Mouse (Mus musculus) midbrain, embryonic 16.5 days (tissue): ENCODE data around the gene Glg1. TPM values are rescaled to one million over a fixed set of nuclear protein-coding genes. Genes with fewer than 3 reads are reported as not detected.
"Not testable (repeated sequence)": the region's sequence is repeated elsewhere in the genome, so short reads cannot be mapped to it uniquely, and the experiment has no call there.

Source experiments
- ATAC-seq: fragments of 200-750 bp; cut with Nextera tagmentation; 2 replicates; pipeline ENCODE4 v1.8.0; 2017; ENCODE audit warnings: moderate TSS enrichment
- H3K27ac ChIP-seq: fragments of 300-500 bp; sonication (generic); 2 replicates; pipeline ENCODE4 v1.5.1; 2014; ENCODE audit warnings: mild to moderate bottlenecking, low read length, mixed read lengths
- H3K27me3 ChIP-seq: fragments of 300-500 bp; sonication (generic); 2 replicates; pipeline ENCODE4 v1.6.1; 2014; ENCODE audit warnings: low read depth, low read length, mixed read lengths; ENCODE audit not compliant: control insufficient read depth, insufficient read depth
- H3K36me3 ChIP-seq: fragments of 300-500 bp; sonication (generic); 2 replicates; pipeline ENCODE4 v1.6.1; 2014; ENCODE audit warnings: mild to moderate bottlenecking, low read length, moderate library complexity, mixed read lengths; ENCODE audit not compliant: control insufficient read depth, insufficient read depth
- H3K4me1 ChIP-seq: fragments of 300-500 bp; sonication (generic); 2 replicates; pipeline ENCODE4 v1.6.1; 2014; ENCODE audit warnings: mild to moderate bottlenecking, low read length, mixed read lengths; ENCODE audit not compliant: control insufficient read depth, insufficient read depth
- H3K4me2 ChIP-seq: fragments of 300-500 bp; sonication (generic); 2 replicates; pipeline ENCODE4 v1.6.1; 2014; ENCODE audit warnings: mild to moderate bottlenecking, low read length, mixed read lengths
- H3K4me3 ChIP-seq: fragments of 300-500 bp; sonication (generic); 2 replicates; pipeline ENCODE4 v1.5.1; 2014; ENCODE audit warnings: low read depth, mild to moderate bottlenecking, low read length, moderate library complexity, mixed read lengths
- H3K9ac ChIP-seq: fragments of 300-500 bp; sonication (generic); 2 replicates; pipeline ENCODE4 v1.6.1; 2014; ENCODE audit warnings: low read depth, low read length, mixed read lengths
- H3K9me3 ChIP-seq: fragments of 300-500 bp; sonication (generic); replicated peaks from 2 replicates; pipeline ENCODE4 v1.6.1; 2014; ENCODE audit warnings: mild to moderate bottlenecking, low read length, mixed read lengths; ENCODE audit not compliant: control insufficient read depth, poor library complexity, severe bottlenecking
- WGBS: fragments of 180-500 bp; shearing (Covaris S2); extraction: QIAGEN DNeasy Blood & Tissue Kit; methylation state at CpG from one replicate; pipeline ENCODE4 v1.1.7; 2014; 5-methylcytosine and 5-hydroxymethylcytosine counted together
- polyA plus RNA-seq: library from polyadenylated mRNA; unstranded; fragments of >200 nt; fragmentation: Nextera tagmentation; extraction: Ambion mirVana; gene quantifications from 2 replicates; pipeline ENCODE4 v1.2.1, GENCODE M21; 2015

Glg1 gene
- polyA plus RNA-seq, 1 experiment from 2014 or later, result 59.7 TPM

DNA sequence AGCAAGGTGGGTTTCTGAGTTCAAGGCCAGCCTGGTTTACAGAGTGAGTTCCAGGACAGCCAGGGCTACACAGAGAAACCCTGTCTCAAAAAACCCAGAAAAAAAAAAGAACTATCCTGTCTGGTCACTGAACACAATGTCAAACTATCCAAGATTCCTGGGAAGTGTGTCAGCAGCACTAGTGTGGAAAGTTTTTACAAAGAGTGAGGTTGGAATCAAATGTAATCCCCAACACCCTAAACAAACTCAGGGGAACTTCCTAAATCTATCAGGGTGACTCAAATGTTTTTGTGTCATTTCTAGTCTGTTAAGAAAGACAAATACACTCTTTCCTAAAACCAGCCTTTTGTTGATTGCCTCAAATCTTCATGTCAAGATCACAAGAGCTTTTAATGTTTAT lies 62.8 kb downstream of the Glg1 start:
- Histone ChIP-seq H3K4me3 (no peak overlapping the region), H3K9ac (no peak overlapping the region), H3K27me3 (no peaks in the 10 kb centered on the region), H3K36me3 (peaks cover 19% of the 10 kb centered on the region), H3K4me2 (no peak overlapping the region), H3K4me1 (no peaks in the 10 kb centered on the region), H3K9me3 (no peaks in the 10 kb centered on the region), H3K27ac (no peak overlapping the region)
- ATAC-seq, result no peak

DNA sequence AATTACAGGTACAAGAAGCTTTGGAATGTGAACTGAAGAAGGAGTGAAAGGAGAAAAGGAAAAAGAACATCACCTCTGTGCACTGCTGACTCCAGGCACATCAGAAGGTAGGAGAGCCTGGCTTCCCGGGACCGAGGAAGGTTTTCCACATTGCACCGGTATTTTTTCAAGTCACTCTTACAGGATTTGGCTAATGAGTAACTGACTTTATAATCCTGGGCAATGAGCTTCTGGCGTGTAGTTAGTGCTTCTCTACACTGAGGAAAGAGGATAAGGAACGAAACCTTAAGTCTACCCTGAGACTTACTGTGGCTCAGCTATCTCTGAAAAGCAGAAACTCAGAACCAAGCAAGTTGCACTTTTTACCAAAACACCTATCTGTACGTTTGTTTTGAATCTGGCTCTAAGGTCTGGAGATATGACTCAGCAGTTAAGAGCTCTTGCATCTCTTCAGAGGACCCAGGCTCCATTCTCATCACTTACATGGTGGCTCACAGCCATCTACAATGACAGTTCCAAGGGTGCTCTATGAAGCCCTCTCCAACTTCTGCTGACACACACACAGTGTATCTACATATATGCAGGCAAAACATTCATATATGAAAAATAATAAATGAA lies 70.3 kb downstream of the Glg1 start:
- ATAC-seq, result no peak
- Histone ChIP-seq H3K27ac (no peak overlapping the region), H3K36me3 (peaks cover 17% of the 10 kb centered on the region), H3K9ac (no peak overlapping the region), H3K9me3 (no peaks in the 10 kb centered on the region), H3K4me1 (no peaks in the 10 kb centered on the region), H3K4me2 (no peak overlapping the region), H3K4me3 (no peak overlapping the region), H3K27me3 (no peaks in the 10 kb centered on the region)
- 94% methylated on average over 6 of the region's 6 CpGs for WGBS

DNA sequence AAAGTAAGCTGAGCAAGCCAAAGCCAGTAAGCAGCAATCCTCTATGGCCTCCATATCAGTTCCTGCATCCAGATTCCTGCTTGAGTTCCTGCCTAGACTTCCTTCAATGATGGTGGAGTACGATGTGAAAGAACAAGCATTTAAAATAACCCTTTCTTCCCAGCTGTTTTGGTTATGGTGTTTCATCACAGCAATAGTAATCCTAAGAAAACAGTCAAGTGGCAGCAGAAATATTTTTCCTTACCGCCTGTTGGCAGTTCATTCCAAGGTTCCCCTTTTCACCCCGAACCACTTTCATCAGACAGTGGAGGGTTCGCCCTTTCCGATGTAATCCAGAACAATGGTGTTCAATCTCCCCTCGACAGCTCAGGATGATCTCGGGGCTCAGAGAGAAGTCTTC lies 71.5 kb downstream of the Glg1 start:
- Histone ChIP-seq H3K4me1 (no peaks in the 10 kb centered on the region), H3K4me2 (no peak overlapping the region), H3K9me3 (no peaks in the 10 kb centered on the region), H3K9ac (no peak overlapping the region), H3K27ac (no peak overlapping the region), H3K4me3 (no peak overlapping the region), H3K27me3 (no peaks in the 10 kb centered on the region), H3K36me3 (peaks cover 21% of the 10 kb centered on the region)
- ATAC-seq, result no peak
- 96% methylated on average over 7 of the region's 7 CpGs for WGBS

DNA sequence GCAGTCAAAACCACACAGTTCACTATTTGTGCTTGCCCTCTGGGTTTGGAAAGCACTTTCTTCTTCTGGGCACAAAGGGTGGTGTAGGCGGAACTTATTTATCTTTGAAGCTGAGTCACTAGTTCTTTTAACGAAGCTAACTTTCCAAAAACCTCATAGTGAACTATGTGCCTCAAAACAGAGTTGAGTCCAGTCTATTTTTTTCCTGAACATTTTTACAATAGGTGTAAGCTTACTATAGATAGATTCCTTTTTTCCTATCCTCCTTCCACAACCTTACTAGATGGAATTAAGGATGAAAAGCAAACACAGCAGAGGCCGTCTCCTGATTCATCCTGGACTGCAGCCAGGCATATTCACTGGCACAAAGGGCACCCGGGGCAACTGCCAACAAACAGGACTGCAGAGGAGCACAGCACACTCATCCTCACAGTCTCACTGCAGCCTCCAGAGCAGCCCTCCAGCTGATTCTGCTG lies 73.5 kb downstream of the Glg1 start:
- H3K9me3 ChIP-seq, result no peaks in the 10 kb centered on the region
- H3K36me3 ChIP-seq, result peaks cover 32% of the 10 kb centered on the region
- WGBS, result 63% methylated on average over 4 of the region's 4 CpGs
- H3K9ac ChIP-seq, result no peak overlapping the region
- no peaks in the 10 kb centered on the region for H3K27me3 ChIP-seq
- no peak overlapping the region for H3K4me2 ChIP-seq
- H3K4me3 ChIP-seq, result no peak overlapping the region
- H3K27ac ChIP-seq, result no peak overlapping the region
- no peak for ATAC-seq
- no peaks in the 10 kb centered on the region for H3K4me1 ChIP-seq

DNA sequence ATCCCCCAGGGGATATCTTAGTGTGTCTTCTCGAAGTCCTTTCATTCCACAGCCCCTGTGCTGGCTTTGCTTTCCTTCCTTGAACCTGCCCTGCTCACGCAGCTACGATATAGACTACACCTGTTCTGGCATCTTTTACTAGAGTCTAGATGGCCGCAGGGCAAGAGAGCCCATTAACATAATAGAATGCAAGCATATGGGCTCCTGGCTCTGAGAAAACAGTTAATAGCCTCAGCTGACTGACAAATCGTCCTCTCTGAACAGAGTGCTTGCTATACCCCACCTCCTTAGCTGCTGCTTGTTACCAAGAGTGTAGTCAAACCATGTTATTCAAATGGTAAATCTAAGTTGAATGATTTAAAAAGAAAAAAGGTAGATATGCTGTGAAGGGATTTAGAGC lies 87.4 kb downstream of the Glg1 start:
- peaks cover 52% of the 10 kb centered on the region for H3K36me3 ChIP-seq
- H3K9me3 ChIP-seq, result no peaks in the 10 kb centered on the region
- H3K27me3 ChIP-seq, result no peaks in the 10 kb centered on the region
- no peak overlapping the region for H3K4me3 ChIP-seq
- H3K9ac ChIP-seq, result no peak overlapping the region
- WGBS, result 80% methylated on average over 5 of the region's 5 CpGs
- no peak for ATAC-seq
- no peak overlapping the region for H3K27ac ChIP-seq
- H3K4me1 ChIP-seq, result no peaks in the 10 kb centered on the region
- no peak overlapping the region for H3K4me2 ChIP-seq

DNA sequence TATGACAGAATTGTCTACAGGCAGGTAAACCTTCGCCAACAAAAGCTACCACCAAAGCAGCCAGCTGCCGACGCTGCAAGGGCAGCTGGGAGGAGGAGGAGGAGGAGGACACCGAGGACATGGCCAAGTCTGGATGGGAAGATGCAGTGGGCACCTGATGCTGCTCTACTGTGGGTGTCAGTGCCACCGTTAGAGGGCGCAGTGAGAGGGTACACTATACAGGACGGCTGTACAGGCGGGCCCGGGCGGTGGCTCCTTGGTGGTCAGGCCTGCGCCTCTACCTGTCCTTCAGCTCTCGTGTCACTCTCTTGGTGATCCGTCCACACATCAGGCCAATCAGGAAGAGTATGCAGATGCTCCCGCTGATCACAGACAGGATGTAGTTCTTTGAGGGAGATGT lies 101.4 kb downstream of the Glg1 start:
- H3K9ac ChIP-seq, result no peak overlapping the region
- H3K9me3 ChIP-seq, result no peaks in the 10 kb centered on the region
- H3K27me3 ChIP-seq, result no peaks in the 10 kb centered on the region
- no peaks in the 10 kb centered on the region for H3K4me1 ChIP-seq
- H3K4me3 ChIP-seq, result no peak overlapping the region
- H3K36me3 ChIP-seq, result peaks cover 62% of the 10 kb centered on the region
- no peak overlapping the region for H3K4me2 ChIP-seq
- no peak for ATAC-seq
- no peak overlapping the region for H3K27ac ChIP-seq
- 53% methylated on average over 14 of the region's 14 CpGs for WGBS

DNA sequence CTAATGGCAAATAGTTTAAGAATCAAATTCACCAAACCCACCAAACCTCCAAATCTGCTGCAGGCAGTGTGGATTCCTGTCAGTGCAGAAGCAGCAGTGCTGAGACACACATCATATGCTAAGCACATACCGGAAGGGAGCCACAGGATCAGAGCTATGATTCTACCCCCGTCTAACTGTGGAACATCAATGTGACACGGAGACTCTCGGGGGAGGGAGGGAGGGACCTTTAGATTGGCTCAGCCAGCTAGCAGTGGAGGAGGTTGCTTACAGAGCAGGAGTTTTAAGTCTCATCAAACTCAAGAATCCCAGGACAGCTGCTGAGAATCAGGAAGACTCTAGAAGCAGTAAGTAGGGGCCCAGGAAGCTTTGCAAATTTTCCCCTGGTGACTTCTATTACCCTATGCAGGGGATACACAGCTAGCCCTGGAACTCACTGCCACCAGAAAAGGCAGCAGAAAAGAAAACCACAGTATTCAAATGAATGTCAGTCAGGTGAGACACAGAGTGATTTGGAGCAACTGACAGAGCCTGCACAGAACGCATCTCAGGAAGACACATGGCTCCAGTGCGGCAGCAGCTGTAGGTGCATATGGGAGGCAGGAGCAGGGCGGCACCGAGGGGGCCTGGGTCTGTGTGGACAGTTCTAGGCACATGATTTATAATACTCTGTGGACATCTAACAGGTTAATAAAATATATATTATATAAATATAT lies 103.1 kb downstream of the Glg1 start:
- peaks cover 47% of the 10 kb centered on the region for H3K36me3 ChIP-seq
- H3K4me3 ChIP-seq, result no peak overlapping the region
- H3K4me2 ChIP-seq, result no peak overlapping the region
- no peaks in the 10 kb centered on the region for H3K4me1 ChIP-seq
- no peak for ATAC-seq
- no peak overlapping the region for H3K9ac ChIP-seq
- no peaks in the 10 kb centered on the region for H3K27me3 ChIP-seq
- H3K27ac ChIP-seq, result no peak overlapping the region
- 96% methylated on average over 8 of the region's 8 CpGs for WGBS
- no peaks in the 10 kb centered on the region for H3K9me3 ChIP-seq

DNA sequence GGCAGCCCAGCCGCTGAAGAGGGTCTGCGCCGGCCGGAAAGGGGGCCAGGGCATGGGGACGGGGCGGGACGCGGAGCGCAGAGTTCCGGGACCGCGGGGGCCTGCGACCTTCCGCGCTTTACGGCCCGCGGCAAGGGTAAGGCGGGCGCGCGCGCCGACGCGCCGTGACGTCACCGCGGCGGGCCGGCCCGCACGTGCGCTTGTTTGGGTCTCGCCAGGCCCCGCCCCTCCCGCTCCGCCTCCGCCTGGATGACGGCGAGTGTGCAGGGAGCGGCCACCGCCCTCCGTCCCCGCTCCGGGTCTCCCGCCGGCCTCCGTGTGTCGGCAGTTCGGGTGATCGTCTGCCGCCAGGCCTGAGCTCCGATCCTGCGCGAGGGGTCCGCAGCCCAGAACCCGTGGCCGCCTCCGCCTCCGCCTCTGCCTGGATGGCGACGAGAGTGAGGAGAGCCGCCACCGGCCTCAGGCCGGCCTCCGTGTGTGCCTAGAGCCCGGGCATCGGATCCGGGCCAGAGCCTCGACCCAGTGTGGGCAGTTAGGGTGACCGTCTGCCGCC lies 113.5 kb downstream of the Glg1 start:
- not testable (repeated sequence) for H3K36me3 ChIP-seq, H3K9me3 ChIP-seq, H3K27me3 ChIP-seq
- peaks cover 11% of the 10 kb centered on the region for H3K4me1 ChIP-seq
- H3K4me2 ChIP-seq, result peak overlapping the region; percentile 82
- under 1% methylated on average over 43 of the region's 74 CpGs for WGBS
- H3K4me3 ChIP-seq, result peak overlapping the region; percentile 77
- peak overlapping the region; percentile 85 for H3K9ac ChIP-seq
- ATAC-seq, result peak; percentile 91
- H3K27ac ChIP-seq, result peak overlapping the region; percentile 74

DNA sequence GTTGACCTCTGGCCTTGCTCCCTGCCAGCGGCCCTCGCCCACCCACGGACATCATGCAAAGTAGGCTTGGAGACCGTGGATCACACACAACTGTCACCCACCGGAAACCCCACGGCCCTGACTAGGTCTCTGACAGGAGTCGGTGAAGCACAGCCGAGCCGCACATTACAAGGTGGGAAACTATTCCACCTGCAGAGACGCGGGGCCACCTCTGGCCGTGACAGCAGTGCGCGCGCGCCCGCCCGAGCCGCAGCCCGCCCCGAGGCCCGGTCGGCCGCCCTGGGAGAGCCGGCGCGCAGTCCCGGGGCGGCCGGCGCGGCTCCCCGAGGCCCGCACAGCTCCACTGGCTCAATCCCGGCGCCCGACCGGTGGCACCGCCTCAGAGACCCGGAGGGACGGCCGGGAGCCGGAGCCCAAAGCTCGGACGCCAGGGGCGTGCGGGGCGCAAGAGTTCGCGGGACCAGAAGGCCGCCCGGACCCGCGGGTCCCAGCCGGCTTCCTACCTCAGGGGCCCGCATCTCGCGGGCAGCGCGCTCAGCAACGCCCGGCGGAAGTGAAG lies 114.0 kb downstream of the Glg1 start:
- Histone ChIP-seq H3K9ac (peak overlapping the region; percentile 85), H3K4me1 (peaks cover 11% of the 10 kb centered on the region), H3K27ac (peak overlapping the region; percentile 33; the same call in 1 of the 2 replicates), H3K4me3 (peak overlapping the region; percentile 77), H3K4me2 (peak overlapping the region; percentile 80)
- not testable (repeated sequence) for H3K9me3 ChIP-seq, H3K27me3 ChIP-seq, H3K36me3 ChIP-seq
- peak; percentile 57 for ATAC-seq
- WGBS, result under 1% methylated on average over 46 of the region's 63 CpGs
